Mouse (Mus musculus): ENCODE data around the gene Ric1. TPM values are rescaled to one million over a fixed set of nuclear protein-coding genes. Genes with fewer than 3 reads are reported as not detected.
"Not testable (repeated sequence)": the region's sequence is repeated elsewhere in the genome, so short reads cannot be mapped to it uniquely, and the experiment has no call there.

Ric1 gene
- total RNA-seq, 2 experiments from 2014 or later = 17.5 to 17.9 TPM

GRCm38 (mm10) chr19:29527299-29527698, 5.2 kb downstream of the Ric1 start:
- DNase-seq = no peak

- no peak for DNase-seq
These were observed 6.5 kb downstream of the Ric1 start for GRCm38 (mm10) chr19:29528568-29528967.

DNA sequence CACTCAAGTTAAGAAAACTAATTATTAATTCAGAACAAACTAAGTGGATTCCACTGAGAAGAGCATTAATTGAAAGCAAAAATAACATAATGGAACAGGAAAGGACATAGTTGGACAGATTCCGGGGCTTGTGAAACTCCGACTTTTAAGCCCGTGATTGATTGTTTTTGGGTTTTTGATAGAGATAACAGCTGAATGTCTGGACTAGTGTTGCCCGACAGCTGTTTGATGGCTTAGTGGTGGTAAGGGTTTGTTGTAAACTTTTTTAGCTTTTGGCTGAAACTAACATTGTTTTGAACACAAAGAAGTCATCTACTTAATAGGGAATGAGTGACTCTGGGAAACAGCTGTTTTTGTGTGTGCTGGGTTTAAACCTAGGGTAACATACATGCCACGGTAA, 11.9 kb downstream of the Ric1 start:
- DNase-seq = peak; percentile 41 to 55

DNA sequence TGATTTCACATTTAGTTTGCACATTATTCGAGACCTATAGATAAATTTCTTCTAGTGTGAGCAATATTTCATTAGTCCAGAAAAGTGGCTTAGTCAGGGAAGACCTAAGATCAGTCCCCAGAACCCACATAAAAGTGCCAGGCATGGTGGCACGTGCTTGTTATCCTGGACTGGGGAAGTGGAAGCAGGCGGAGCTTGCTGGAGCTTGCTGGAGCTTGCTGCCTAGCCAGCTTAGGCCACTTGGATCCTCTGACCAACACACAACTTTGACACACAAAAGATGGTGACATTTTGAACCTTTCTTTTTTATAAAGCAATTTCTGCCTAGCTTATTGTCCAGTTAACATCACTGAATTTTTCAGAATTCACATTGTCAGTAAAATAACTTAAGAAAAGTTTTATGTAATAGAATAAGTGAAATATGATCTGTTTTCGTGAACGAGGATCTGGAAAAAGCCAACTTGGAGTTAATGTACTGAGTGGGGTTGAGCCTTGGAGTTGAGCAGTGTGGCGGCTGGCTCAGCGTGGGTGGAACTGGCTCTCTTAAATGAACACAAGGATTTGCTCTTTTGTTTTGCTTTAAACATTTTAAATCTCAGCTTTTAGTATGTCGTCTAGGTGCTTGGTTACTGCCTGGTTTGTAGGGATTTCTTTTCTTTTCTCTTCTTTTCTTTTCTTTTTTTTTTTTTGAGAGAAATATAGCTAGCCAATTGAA, 20.3 kb downstream of the Ric1 start:
- no peak for DNase-seq

GRCm38 (mm10) chr19:29544026-29544425, 21.9 kb downstream of the Ric1 start:
- no peak for DNase-seq

- no peak for DNase-seq
These were observed 28.5 kb downstream of the Ric1 start for GRCm38 (mm10) chr19:29550618-29551017.

DNA sequence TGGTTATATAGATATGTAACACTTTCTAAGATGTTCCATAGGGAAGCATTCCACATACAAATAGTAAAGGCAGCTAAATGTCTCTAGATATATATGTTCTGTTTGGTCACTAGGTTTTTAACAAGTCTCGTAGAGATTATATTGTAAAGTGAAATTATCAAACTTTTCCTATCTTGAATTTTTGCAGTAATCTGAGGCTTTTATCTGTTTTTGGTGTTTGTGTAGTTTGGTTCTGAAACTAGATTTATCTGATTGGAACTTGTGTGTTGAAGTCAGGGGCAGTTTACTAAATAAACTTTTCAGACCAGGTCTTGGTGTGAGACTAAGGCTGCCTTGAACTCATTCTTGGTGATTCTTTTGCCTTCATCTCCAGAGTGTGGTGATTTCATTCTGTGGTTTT, 29.0 kb downstream of the Ric1 start:
- DNase-seq = no peak

GRCm38 (mm10) chr19:29551980-29552379, 29.9 kb downstream of the Ric1 start:
- not testable (repeated sequence) for DNase-seq

DNA sequence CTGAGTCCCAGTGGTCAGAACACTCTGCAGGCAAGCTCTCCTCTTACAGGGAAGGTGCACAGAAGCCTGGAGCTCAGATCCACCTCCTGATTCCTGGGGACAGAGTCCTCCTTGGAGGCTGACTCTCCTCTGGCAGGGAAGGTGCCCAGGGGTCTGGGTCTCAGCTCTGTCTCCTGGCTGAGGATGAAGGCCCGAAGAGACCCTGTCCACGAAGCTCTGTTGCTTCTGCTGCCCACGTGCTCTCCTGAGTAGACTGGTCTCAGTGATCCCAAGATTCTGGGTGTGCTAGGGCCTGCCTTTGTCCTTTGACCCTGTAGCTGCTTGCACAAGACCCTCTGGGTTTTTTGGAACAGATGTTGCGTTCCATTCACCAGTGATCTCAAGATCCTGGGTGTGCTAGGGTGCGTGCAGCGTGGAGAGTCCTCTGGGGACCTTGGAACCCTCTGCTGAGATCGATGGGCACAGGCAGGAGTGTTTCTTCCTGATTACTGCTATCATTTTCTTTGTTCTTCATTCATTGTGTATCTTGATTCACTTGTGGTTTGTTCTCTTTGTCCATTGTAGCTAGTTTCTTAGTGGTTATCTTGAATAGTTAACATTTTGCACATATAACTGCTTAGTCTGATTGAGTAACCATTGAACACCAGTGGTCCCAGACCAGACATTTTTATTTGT, 35.2 kb downstream of the Ric1 start:
- not testable (repeated sequence) for DNase-seq

DNA sequence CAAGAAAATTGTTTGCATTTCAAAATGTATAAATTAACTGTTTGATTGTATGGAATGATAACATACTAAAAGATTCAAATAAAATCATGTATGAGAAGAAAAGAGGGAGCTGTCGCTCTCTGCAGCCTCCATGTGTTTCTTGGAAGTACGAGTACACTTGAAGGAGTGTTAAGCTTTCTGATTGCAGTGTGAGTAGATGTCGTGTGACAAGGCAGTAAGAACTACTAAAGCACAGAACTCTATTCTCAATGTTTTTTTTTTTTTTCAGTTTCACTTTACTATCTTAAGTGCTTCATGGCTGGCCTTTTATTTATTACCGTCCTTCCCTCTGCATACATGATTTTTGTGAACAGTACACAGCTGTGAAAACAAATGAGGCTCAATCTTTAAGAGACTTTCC, 40.1 kb downstream of the Ric1 start:
- no peak for DNase-seq

DNA sequence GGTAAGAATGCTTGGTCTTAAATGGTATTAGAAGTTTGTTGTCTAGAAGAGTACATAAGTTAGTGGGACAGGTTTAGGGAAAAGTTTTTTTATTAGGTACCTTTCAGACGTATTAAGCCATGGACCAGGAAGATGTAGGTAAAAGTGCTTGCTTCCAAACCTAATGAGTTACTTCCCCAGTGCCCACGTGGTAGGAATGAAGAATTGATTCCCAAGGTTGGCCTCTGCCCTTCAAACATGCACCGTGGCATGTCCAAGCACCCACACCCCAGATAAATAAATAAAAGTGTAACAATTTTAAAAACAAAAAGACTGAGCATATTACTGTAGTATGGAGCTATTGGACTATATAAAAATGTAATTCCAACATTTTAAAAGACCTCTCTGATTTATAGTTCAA, 40.5 kb downstream of the Ric1 start:
- DNase-seq = no peak

DNA sequence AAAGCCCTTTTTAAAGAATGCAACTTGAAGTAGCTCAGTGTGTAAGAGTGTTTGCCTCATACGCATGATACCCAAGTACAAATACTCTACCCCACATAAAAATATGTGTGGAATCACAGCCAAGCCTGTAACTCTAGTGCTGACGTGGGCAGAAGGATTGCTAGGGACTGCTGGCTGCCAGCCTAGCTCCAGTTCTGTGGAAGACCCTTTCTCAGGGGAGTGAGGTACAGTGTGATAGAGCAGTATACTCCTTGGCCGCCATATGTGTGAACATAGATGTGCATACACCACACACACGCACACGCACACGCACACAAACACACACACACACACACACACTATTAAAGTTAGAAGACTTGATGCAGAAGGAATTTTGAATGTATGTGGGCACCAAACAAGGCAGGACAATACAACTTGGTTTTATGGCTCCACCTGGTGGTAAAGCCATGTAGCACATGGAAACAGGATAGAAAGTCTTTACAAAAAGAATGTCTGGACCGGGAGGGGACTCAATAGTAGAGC, 41.2 kb downstream of the Ric1 start:
- peak; percentile 51 to 82 for DNase-seq

DNA sequence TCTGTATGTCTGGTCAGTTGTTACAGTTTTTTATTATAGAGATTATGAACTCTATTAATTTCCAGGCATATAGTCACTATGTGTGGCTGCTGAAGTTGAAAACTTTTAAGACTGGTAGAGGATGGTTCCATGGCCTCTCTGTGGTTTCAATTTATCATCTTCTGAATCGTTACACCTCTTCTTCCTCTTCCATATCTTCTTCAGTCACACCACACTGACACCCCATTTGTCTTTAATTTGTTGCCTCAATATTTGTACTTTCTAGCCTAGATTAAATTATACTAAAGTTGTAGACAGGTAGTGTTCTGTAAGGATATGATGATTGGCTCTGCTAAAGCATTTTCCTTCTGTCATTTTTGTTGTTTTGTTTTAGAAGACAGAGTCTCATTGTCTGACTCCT, 44.4 kb downstream of the Ric1 start:
- no peak for DNase-seq

DNA sequence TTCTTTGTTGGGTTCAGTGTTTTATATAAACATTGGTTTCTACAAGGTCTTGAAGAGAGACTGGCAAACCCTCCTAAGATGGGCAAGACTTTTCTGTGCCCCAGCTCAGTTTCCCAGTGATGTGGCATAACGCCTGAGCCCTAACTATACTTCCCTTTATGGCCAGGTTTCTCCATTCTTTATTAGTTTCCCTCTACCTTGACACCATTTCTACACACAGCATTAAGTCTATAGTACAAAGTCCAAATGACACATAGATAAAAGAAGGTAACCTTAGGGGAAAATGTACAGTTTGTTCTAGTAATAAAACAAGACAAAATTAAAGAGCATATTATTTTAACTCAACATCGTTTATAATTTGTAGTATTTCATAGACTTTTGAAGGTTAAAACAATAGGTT, 60.4 kb downstream of the Ric1 start:
- no peak for DNase-seq

DNA sequence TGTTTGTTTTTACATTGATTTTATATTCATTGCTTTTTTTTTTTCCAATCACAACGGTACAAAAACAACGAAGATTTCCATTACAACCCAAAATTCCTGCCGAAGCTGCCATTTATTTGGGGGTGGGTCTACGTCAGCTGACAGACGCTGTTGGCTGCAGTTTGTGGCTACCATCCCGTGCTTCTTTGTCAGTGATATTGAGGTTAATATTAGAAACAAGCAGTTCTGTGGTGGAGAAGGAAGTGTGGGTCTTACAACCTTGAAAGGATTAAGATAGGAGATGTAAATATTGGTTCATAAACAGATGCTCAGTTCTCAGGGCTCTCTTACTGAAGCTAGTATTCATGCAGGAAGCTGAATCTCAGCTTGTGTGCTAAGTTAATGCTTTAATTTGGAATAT, 61.7 kb downstream of the Ric1 start:
- no peak for DNase-seq

GRCm38 (mm10) chr19:29593783-29594182, 71.7 kb downstream of the Ric1 start:
- not testable (repeated sequence) for DNase-seq

GRCm38 (mm10) chr19:29596276-29596675, 74.2 kb downstream of the Ric1 start:
- DNase-seq = no peak

GRCm38 (mm10) chr19:29596985-29597384, 74.9 kb downstream of the Ric1 start:
- DNase-seq = no peak

GRCm38 (mm10) chr19:29598981-29599380, 76.9 kb downstream of the Ric1 start:
- DNase-seq = no peak

DNA sequence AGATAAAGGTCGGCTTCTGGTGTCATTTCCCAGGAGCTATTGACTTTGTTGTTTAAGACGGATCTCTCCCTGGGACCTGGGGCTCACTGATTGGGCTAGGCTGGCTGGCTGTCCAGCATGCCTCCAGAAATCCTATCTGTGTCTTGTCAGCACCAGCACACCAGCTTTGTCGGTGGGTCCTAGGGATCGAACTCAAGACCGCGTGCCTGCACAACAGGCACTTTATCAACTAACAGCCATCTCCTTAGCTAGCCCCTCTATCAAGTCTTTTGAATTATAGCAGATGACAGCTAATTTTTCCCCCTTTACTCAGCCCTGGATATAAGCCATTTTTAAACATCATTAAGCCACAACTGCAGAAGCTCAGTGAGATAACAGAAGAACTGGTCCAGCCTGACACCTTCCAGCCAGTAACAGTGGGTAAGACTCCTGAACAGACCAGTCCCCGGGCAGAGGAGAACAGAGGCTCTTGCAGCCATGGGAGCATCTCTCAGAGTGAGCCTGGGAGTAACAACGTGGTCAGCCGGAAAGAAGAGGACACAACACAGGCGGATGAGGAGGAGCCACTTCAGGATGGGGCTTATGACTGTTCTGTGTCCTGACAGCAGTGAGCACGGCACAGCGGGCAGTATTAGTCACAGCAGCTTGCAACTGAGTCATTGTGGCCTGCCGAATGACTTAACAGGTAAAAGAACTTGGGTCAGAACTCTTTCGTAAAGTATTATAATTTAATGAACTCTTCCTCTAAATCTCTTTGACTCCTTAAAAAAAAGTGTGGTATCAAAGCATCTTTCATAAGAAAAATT, 81.7 kb downstream of the Ric1 start:
- no peak for DNase-seq

DNA sequence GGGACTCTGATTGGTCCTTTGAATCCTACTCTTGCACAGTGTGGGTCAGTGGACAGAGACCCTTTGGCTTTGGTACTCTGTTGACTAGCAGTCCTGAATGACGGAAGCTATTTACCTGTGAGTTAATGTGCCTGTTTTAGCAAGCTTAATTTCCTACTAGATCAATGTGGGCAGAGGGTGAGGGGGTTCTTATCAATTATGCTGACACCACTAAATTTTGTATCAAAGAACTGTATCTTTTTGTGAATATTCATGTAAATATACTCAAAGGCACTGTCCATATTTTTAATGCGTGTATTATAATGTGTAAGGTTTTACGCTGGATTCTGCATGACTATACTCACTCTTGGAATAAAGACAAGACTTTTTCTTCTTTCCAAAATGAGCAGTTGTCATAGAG, 82.6 kb downstream of the Ric1 start:
- DNase-seq = no peak

- DNase-seq = no peak
These were observed 85.4 kb downstream of the Ric1 start for GRCm38 (mm10) chr19:29607521-29607920.

- no peak for DNase-seq
These were observed 86.1 kb downstream of the Ric1 start for GRCm38 (mm10) chr19:29608212-29608611.
